Mouse (Mus musculus): ENCODE results near the gene Wnt2.

Wnt2 gene

GRCm38 (mm10) chr6:17978324-17978723 lies 52.1 kb downstream of the Wnt2 start:
- no peak for DNase-seq (ENCODE audit: low read depth, low spot score)

DNA sequence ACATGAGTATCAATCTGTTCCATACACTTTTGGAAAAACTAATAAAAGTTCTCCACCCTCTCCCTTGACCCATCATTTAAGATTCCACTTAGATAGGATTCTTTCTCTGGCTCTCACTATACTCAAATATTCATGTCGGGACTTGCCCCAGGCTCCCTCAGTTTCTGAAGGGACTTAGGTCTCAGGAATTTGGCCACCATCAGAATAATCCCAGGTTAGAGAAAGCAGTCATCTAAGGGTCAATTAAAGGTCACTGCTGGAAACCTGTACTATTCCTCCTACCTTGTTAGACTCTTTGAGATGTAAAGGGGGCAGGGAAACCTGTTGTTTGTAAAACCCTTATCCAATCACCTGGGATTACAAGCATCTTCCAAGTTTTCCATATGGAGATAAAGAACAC lies 53.2 kb downstream of the Wnt2 start:
- no peak for DNase-seq (ENCODE audit: low read depth, low spot score)

DNA sequence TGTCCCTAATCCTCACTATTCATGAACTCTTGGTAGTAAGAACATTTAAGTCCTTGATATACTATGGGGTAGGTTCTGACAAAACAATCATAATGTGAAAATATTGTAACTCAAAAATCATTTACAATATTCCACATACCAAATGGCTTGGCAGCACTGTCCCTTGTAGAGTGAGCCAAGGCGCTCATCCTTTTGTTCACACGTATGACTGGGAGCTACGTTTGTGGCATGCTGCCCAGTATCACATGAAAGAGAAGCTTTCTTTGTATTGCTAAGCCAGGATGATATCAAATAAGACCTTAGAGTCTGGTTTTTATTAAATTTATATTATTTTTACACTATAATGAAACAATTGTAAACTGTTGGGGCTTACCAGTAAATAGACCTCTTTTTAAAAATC lies 56.0 kb downstream of the Wnt2 start:
- DNase-seq (ENCODE audit: low read depth, low spot score) = no peak

DNA sequence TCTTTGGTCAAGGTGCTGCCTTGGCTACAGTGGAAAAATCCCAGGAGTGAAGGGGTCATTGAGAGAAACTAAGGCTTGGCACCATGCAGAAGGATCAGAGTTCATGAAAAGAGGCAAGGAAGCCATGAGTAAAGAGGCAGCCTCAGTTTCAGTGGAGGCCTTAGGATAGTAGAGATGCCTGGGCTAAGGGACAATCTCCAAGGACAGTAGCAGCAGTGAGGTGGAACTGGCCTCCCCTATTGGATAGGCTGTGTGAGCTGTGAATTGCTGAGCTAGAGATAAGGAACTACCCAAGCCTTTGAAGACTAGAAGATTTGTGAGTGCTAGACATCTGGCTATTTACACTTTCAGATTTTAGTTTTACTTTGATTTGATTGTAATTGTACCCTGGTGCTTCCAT lies 59.0 kb downstream of the Wnt2 start:
- DNase-seq (ENCODE audit: low read depth, low spot score) = no peak

GRCm38 (mm10) chr6:17969815-17970214 lies 60.6 kb downstream of the Wnt2 start:
- DNase-seq (ENCODE audit: low read depth, low spot score) = no peak

GRCm38 (mm10) chr6:17968467-17969144 lies 61.8 kb downstream of the Wnt2 start:
- DNase-seq (ENCODE audit: low read depth, low spot score) = no peak

DNA sequence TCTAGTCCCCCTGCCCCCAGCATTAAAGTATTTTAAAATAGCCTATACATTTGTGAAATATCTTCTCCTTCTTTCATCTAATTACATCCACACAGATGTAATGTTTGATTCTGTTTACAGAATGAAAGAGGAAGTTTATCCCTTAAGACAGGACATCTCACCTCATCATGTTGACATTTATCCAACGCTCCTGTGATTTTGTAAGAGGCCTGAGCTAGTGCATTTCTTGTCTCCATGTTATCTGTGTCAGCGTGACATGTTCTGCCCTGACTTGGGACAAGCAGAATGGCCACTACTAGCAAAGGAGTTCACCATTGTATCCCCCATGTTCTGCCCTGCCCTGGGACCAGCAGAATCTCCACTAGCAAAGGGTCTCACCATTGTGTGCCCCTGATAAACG lies 66.9 kb downstream of the Wnt2 start:
- no peak for DNase-seq (ENCODE audit: low read depth, low spot score)

GRCm38 (mm10) chr6:17951779-17952178 lies 78.6 kb downstream of the Wnt2 start:
- no peak for DNase-seq (ENCODE audit: low read depth, low spot score)

DNA sequence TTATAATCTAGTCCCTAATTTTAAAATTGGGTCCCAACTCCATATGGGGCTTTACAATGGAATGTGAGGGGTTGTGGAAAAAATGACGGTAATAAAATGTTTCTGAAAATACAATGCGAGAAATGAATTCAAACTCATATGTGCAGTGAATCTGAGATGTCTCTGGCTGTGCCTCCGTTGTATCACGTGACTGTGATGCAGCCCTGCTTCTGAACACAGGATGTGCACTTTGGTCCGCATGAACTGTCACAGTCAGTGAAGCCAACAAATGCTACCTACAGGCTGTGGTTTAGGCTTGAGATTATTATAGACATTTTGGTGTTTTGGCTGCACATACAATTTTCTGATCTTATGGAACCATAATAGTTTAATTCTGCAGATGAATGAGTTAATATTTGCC lies 81.3 kb downstream of the Wnt2 start:
- DNase-seq (ENCODE audit: low read depth, low spot score) = no peak

DNA sequence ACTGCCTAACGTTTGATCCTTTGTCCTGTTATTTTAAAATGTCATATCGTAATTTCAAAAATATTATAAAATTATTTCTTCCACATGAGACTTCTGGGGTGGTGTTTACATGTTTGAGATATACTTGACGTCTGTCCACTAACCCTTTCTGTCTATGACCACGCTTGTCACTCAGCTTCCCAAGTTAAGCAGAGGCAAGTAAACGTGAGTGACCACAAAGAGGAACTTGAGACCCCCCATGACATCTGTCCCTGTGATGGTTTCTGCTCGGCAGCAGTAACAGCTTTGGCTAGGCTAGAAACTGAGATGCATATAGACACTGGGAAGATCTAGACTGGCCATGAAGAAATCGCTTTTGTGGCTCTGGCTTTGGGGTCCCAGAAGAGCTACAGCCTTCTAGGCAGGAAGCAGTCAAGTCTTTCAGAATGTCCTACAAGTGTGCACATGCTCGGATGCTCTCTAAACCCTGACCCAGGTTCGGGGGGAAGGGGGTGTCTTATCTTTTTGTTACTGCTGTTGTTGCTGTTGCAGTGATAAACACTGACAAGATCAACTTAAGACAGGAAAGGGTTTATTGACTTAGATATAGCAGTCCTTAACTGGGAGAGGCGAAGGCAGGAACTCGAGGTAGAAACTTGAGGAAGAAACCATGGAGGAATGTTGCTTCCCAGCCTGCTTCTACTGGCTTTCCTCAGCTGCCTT lies 83.1 kb downstream of the Wnt2 start:
- DNase-seq (ENCODE audit: low read depth, low spot score) = no peak

- no peak for DNase-seq (ENCODE audit: low read depth, low spot score)
Observed at GRCm38 (mm10) chr6:17946456-17946855, 83.9 kb downstream of the Wnt2 start.

- DNase-seq (ENCODE audit: low read depth, low spot score) = no peak
Observed at GRCm38 (mm10) chr6:17943877-17944617, 86.3 kb downstream of the Wnt2 start.

- DNase-seq (ENCODE audit: low read depth, low spot score) = no peak
Observed at GRCm38 (mm10) chr6:17942344-17942743, 88.0 kb downstream of the Wnt2 start.

DNA sequence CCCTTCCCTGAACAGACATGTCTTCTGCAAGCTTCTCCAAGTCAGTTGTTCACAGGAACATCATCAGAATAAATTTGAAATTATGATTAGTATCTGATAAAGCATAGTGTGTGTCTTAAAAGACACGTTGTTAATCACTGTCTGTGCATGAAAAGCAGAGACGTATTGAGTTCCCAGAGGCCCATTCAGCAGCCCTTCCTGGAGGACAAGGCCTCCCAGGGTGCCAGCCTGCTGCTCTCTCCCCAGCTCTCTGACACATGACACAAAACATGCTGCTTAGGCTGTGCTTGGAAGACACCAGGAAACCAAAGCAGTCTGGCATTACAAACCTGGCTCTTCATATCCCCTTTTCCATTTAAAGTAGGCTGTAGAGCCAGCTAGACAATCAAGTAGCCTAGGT lies 88.5 kb downstream of the Wnt2 start:
- DNase-seq (ENCODE audit: low read depth, low spot score) = no peak

Measured in forelimb bud, embryonic 11.5 days (tissue).